ENCODE assay signal across 9 mouse cellular contexts in the genomic region with DNA sequence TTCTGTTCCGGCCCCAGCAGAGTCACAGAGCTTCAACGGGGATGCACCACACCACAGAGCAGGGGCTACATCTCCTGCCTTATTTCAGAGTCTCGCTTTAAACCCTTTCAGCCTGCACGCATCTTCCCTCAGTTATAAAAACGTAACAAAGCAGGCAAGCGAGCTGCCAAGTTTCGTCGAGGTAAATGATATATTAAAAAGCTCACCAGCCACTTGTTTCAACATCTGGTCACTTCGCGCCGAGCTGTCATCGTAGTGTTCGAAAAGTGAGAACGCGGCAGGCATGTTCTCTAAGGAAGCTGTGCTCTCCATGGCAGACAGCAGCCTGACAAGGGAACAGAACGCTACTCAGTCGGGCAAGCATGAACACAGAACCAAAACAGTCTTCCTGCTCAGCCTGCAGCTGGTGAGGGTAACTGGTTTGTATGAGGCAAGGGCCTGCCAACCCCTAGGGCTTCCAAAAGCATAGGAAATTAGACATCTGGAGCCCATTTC.
DNase-seq lines count a peak whose midpoint lies in the region; ATAC-seq and TF ChIP-seq lines count a peak whose summit lies in the region.
"Had no signal": no experiment of that assay in that cellular context is flagged by ENCODE, and none has a peak within 500 bp of the region (broad histone marks: within the 10 kb centered on the region; RNA-seq: fewer than 3 reads in every experiment).

No protein-coding gene starts in this region.

- no peak overlapping the region; the same call in 1 of the 2 replicates for H3K4me3 ChIP-seq in lung, embryonic 16.5 days (ENCODE audit: low read length)
- H3K4me3 ChIP-seq in olfactory bulb, adult 2 months (ENCODE audit: insufficient read depth, low read depth, low read length): peak overlapping the region; percentile 17; the same call in 1 of the 2 replicates
- H3K4me3 ChIP-seq: liver, embryonic 15.5 days had no signal

- no peaks in the 10 kb centered on the region for H3K27me3 ChIP-seq in lung, embryonic 16.5 days (ENCODE audit: control insufficient read depth, insufficient read depth, low read depth, low read length)
- H3K27me3 ChIP-seq: liver, embryonic 15.5 days had no signal

- peak; percentile 18 for DNase-seq in embryo, embryonic 10 days (ENCODE audit: low spot score)
- no peak for DNase-seq in embryo, embryonic 9.5 days (ENCODE audit: extremely low spot score)
- no peak for DNase-seq in lung, postnatal 36 days
- DNase-seq in layer of hippocampus, adult 9-11 months: peak; percentile 52
- DNase-seq in thymus, adult 18-20 months: no peak
- DNase-seq in kidney, adult 8-10 months: no peak

- no peak for TF ChIP-seq POLR2A in olfactory bulb, adult 2 months (IDR thresholded peaks at IDR 0.05; ENCODE audit: insufficient read depth, low read depth, low read length)

- no peaks in the 10 kb centered on the region for H3K9me3 ChIP-seq in lung, embryonic 16.5 days (ENCODE audit: control insufficient read depth, low read length)
- H3K9me3 ChIP-seq: liver, embryonic 15.5 days had no signal

- no peaks in the 10 kb centered on the region for H3K36me3 ChIP-seq in lung, embryonic 16.5 days (ENCODE audit: control insufficient read depth, insufficient read depth, low read length)
- H3K36me3 ChIP-seq: liver, embryonic 15.5 days had no signal

- ATAC-seq in lung, embryonic 16.5 days (ENCODE audit: low read depth): peak; percentile 45; the same call in 1 of the 2 replicates

- no peak overlapping the region for H3K9ac ChIP-seq in lung, embryonic 16.5 days (ENCODE audit: low read length)
- H3K9ac ChIP-seq: liver, embryonic 15.5 days had no signal

- TF ChIP-seq CTCF in olfactory bulb, adult 2 months (IDR thresholded peaks at IDR 0.05; ENCODE audit: insufficient read depth, low read depth, low read length): no peak

- WGBS in lung, embryonic 16.5 days: 33% methylated on average over 17 of the region's 17 CpGs
- 22% methylated on average over 17 of the region's 17 CpGs for WGBS in olfactory bulb, adult 2 months

- peak overlapping the region; percentile 41 for H3K4me2 ChIP-seq in lung, embryonic 16.5 days (ENCODE audit: low read depth, low read length)
- H3K4me2 ChIP-seq: liver, embryonic 15.5 days had no signal

- H3K27ac ChIP-seq in lung, embryonic 16.5 days (ENCODE audit: low read length): no peak overlapping the region
- H3K27ac ChIP-seq in olfactory bulb, adult 2 months (ENCODE audit: insufficient read depth, low read depth, low read length): peak overlapping the region; percentile 84
- H3K27ac ChIP-seq: liver, embryonic 15.5 days had no signal

- H3K4me1 ChIP-seq in lung, embryonic 16.5 days (replicated peaks; ENCODE audit: control insufficient read depth, insufficient read depth, low read length): peaks cover 7% of the 10 kb centered on the region
- H3K4me1 ChIP-seq in olfactory bulb, adult 2 months (ENCODE audit: control insufficient read depth, insufficient read depth, low read length): peaks cover 17% of the 10 kb centered on the region
- H3K4me1 ChIP-seq: liver, embryonic 15.5 days had no signal

Comparison
In these comparisons a context has a peak if more than half of its experiments do, and no peak if none do; other contexts are left out.
1. DNase-seq: peak in embryo, embryonic 10 days (single experiment) and layer of hippocampus, adult 9-11 months (single experiment); none in embryo, embryonic 9.5 days (single experiment), lung, postnatal 36 days (single experiment), thymus, adult 18-20 months (0 of 2) and kidney, adult 8-10 months (0 of 2).